Mouse (Mus musculus): ENCODE data around the gene Zcchc4.
"Not testable (repeated sequence)": the region's sequence is repeated elsewhere in the genome, so short reads cannot be mapped to it uniquely, and the experiment has no call there.

Gene Zcchc4

GRCm38 (mm10) chr5:52775237-52775636 is at the start of gene Zcchc4:
Gene Zcchc4, plus strand, starts transcription at chr5:52775409.
- no peak for DNase-seq (ENCODE audit: low read depth, low spot score)

- DNase-seq (ENCODE audit: low read depth, low spot score), result no peak
These were observed 47.5 kb upstream of the Zcchc4 start for GRCm38 (mm10) chr5:52727747-52728146.

- DNase-seq (ENCODE audit: low read depth, low spot score), result no peak
These were observed 42.4 kb upstream of the Zcchc4 start for GRCm38 (mm10) chr5:52732811-52733210.

- DNase-seq (ENCODE audit: low read depth, low spot score), result no peak
These were observed 39.2 kb upstream of the Zcchc4 start for GRCm38 (mm10) chr5:52736046-52736445.

- peak; percentile 72 for DNase-seq (ENCODE audit: low read depth, low spot score)
These were observed 33.7 kb upstream of the Zcchc4 start, which contains the start of gene Pi4k2b for GRCm38 (mm10) chr5:52741391-52742111. Gene Pi4k2b, plus strand, starts transcription at chr5:52741574.

- DNase-seq (ENCODE audit: low read depth, low spot score), result peak; percentile 49
These were observed 32.9 kb upstream of the Zcchc4 start for GRCm38 (mm10) chr5:52742112-52742813.

GRCm38 (mm10) chr5:52743231-52743630 is 32.0 kb upstream of the Zcchc4 start:
- no peak for DNase-seq (ENCODE audit: low read depth, low spot score)

GRCm38 (mm10) chr5:52746920-52747319 is 28.3 kb upstream of the Zcchc4 start:
- no peak for DNase-seq (ENCODE audit: low read depth, low spot score)

GRCm38 (mm10) chr5:52748732-52749131 is 26.5 kb upstream of the Zcchc4 start:
- DNase-seq (ENCODE audit: low read depth, low spot score), result no peak

- DNase-seq (ENCODE audit: low read depth, low spot score), result no peak
These were observed 22.1 kb upstream of the Zcchc4 start for GRCm38 (mm10) chr5:52753146-52753545.

- DNase-seq (ENCODE audit: low read depth, low spot score), result no peak
These were observed 21.0 kb upstream of the Zcchc4 start for GRCm38 (mm10) chr5:52754196-52754595.

- DNase-seq (ENCODE audit: low read depth, low spot score), result no peak
These were observed 19.9 kb upstream of the Zcchc4 start for GRCm38 (mm10) chr5:52755337-52755736.

GRCm38 (mm10) chr5:52755989-52756388 is 19.2 kb upstream of the Zcchc4 start:
- no peak for DNase-seq (ENCODE audit: low read depth, low spot score)

GRCm38 (mm10) chr5:52762586-52762985 is 12.6 kb upstream of the Zcchc4 start:
- no peak for DNase-seq (ENCODE audit: low read depth, low spot score)

- DNase-seq (ENCODE audit: low read depth, low spot score), result no peak
These were observed 942 bp upstream of the Zcchc4 start for GRCm38 (mm10) chr5:52774267-52774666.

GRCm38 (mm10) chr5:52776466-52777354 is 1.5 kb downstream of the Zcchc4 start:
- not testable (repeated sequence) for DNase-seq (ENCODE audit: low read depth, low spot score)

GRCm38 (mm10) chr5:52782523-52783250 is 7.5 kb downstream of the Zcchc4 start:
- DNase-seq (ENCODE audit: low read depth, low spot score), result peak; percentile 83

- DNase-seq (ENCODE audit: low read depth, low spot score), result no peak
These were observed 8.0 kb downstream of the Zcchc4 start for GRCm38 (mm10) chr5:52783251-52783620.

- DNase-seq (ENCODE audit: low read depth, low spot score), result no peak
These were observed 8.7 kb downstream of the Zcchc4 start for GRCm38 (mm10) chr5:52783957-52784356.

- DNase-seq (ENCODE audit: low read depth, low spot score), result no peak
These were observed 11.5 kb downstream of the Zcchc4 start for GRCm38 (mm10) chr5:52786556-52787322.

- DNase-seq (ENCODE audit: low read depth, low spot score), result no peak
These were observed 18.0 kb downstream of the Zcchc4 start for GRCm38 (mm10) chr5:52793230-52793629.
